Mouse (Mus musculus): Measurements from ENCODE around the gene Trim62. TPM values are rescaled to one million over a fixed set of nuclear protein-coding genes. Genes with fewer than 3 reads are reported as not detected.

The Trim62 gene
- polyA plus RNA-seq, 1 experiment, result 33.5 TPM

GRCm38 (mm10) chr4:128900484-128900883 lies 17.1 kb downstream of the Trim62 start:
- TF ChIP-seq POLR2A (IDR thresholded peaks at IDR 0.05; ENCODE audit: borderline replicate concordance, extremely low read depth, insufficient read depth, insufficient read length, poor library complexity, severe bottlenecking), result no peak
- TF ChIP-seq CTCF (IDR thresholded peaks at IDR 0.05; ENCODE audit: borderline replicate concordance, extremely low read depth, insufficient read depth, insufficient read length), result no peak
- DNase-seq (ENCODE audit: low read depth), result no peak

GRCm38 (mm10) chr4:128902390-128902789 lies 19.0 kb downstream of the Trim62 start:
- TF ChIP-seq POLR2A (IDR thresholded peaks at IDR 0.05; ENCODE audit: borderline replicate concordance, extremely low read depth, insufficient read depth, insufficient read length, poor library complexity, severe bottlenecking) (no peak), CTCF (IDR thresholded peaks at IDR 0.05; ENCODE audit: borderline replicate concordance, extremely low read depth, insufficient read depth, insufficient read length) (no peak)
- DNase-seq (ENCODE audit: low read depth), result no peak

GRCm38 (mm10) chr4:128904035-128904800 lies 20.8 kb downstream of the Trim62 start:
- TF ChIP-seq POLR2A (IDR thresholded peaks at IDR 0.05; ENCODE audit: borderline replicate concordance, extremely low read depth, insufficient read depth, insufficient read length, poor library complexity, severe bottlenecking) (no peak), CTCF (IDR thresholded peaks at IDR 0.05; ENCODE audit: borderline replicate concordance, extremely low read depth, insufficient read depth, insufficient read length) (no peak)
- no peak for DNase-seq (ENCODE audit: low read depth)

GRCm38 (mm10) chr4:128905251-128905650 lies 21.9 kb downstream of the Trim62 start:
- no peak for TF ChIP-seq CTCF (IDR thresholded peaks at IDR 0.05; ENCODE audit: borderline replicate concordance, extremely low read depth, insufficient read depth, insufficient read length)
- no peak for TF ChIP-seq POLR2A (IDR thresholded peaks at IDR 0.05; ENCODE audit: borderline replicate concordance, extremely low read depth, insufficient read depth, insufficient read length, poor library complexity, severe bottlenecking)

GRCm38 (mm10) chr4:128906757-128907156 lies 23.4 kb downstream of the Trim62 start:
- TF ChIP-seq CTCF (IDR thresholded peaks at IDR 0.05; ENCODE audit: borderline replicate concordance, extremely low read depth, insufficient read depth, insufficient read length) (no peak), POLR2A (IDR thresholded peaks at IDR 0.05; ENCODE audit: borderline replicate concordance, extremely low read depth, insufficient read depth, insufficient read length, poor library complexity, severe bottlenecking) (no peak)
- DNase-seq (ENCODE audit: low read depth), result no peak

More at GRCm38 (mm10) chr4:128905251-128905650, 21.9 kb downstream of the Trim62 start:
- no peak for DNase-seq (ENCODE audit: low read depth)

GRCm38 (mm10) chr4:128907238-128907968 lies 24.0 kb downstream of the Trim62 start:
- TF ChIP-seq CTCF (IDR thresholded peaks at IDR 0.05; ENCODE audit: borderline replicate concordance, extremely low read depth, insufficient read depth, insufficient read length) (no peak), POLR2A (IDR thresholded peaks at IDR 0.05; ENCODE audit: borderline replicate concordance, extremely low read depth, insufficient read depth, insufficient read length, poor library complexity, severe bottlenecking) (no peak)

GRCm38 (mm10) chr4:128908586-128909377 lies 25.4 kb downstream of the Trim62 start:
- TF ChIP-seq CTCF (IDR thresholded peaks at IDR 0.05; ENCODE audit: borderline replicate concordance, extremely low read depth, insufficient read depth, insufficient read length) (peak; percentile 83), POLR2A (IDR thresholded peaks at IDR 0.05; ENCODE audit: borderline replicate concordance, extremely low read depth, insufficient read depth, insufficient read length, poor library complexity, severe bottlenecking) (no peak)

More at GRCm38 (mm10) chr4:128907238-128907968, 24.0 kb downstream of the Trim62 start:
- DNase-seq (ENCODE audit: low read depth), result no peak

GRCm38 (mm10) chr4:128909378-128909831 lies 26.0 kb downstream of the Trim62 start:
- no peak for TF ChIP-seq POLR2A (IDR thresholded peaks at IDR 0.05; ENCODE audit: borderline replicate concordance, extremely low read depth, insufficient read depth, insufficient read length, poor library complexity, severe bottlenecking)
- no peak for TF ChIP-seq CTCF (IDR thresholded peaks at IDR 0.05; ENCODE audit: borderline replicate concordance, extremely low read depth, insufficient read depth, insufficient read length)
- DNase-seq (ENCODE audit: low read depth), result no peak

More at GRCm38 (mm10) chr4:128908586-128909377, 25.4 kb downstream of the Trim62 start:
- peak; percentile 78 for DNase-seq (ENCODE audit: low read depth)

- no peak for TF ChIP-seq CTCF (IDR thresholded peaks at IDR 0.05; ENCODE audit: borderline replicate concordance, extremely low read depth, insufficient read depth, insufficient read length)
- no peak for TF ChIP-seq POLR2A (IDR thresholded peaks at IDR 0.05; ENCODE audit: borderline replicate concordance, extremely low read depth, insufficient read depth, insufficient read length, poor library complexity, severe bottlenecking)
Observed at GRCm38 (mm10) chr4:128910276-128911063, 27.1 kb downstream of the Trim62 start.

GRCm38 (mm10) chr4:128912085-128912484 lies 28.7 kb downstream of the Trim62 start:
- no peak for DNase-seq (ENCODE audit: low read depth)
- TF ChIP-seq POLR2A (IDR thresholded peaks at IDR 0.05; ENCODE audit: borderline replicate concordance, extremely low read depth, insufficient read depth, insufficient read length, poor library complexity, severe bottlenecking) (no peak), CTCF (IDR thresholded peaks at IDR 0.05; ENCODE audit: borderline replicate concordance, extremely low read depth, insufficient read depth, insufficient read length) (no peak)

More at GRCm38 (mm10) chr4:128910276-128911063, 27.1 kb downstream of the Trim62 start:
- DNase-seq (ENCODE audit: low read depth), result no peak

Measured in brain, embryonic 14.5 days (tissue).